ENCODE assay signal across 36 mouse cellular contexts in the genomic region with DNA sequence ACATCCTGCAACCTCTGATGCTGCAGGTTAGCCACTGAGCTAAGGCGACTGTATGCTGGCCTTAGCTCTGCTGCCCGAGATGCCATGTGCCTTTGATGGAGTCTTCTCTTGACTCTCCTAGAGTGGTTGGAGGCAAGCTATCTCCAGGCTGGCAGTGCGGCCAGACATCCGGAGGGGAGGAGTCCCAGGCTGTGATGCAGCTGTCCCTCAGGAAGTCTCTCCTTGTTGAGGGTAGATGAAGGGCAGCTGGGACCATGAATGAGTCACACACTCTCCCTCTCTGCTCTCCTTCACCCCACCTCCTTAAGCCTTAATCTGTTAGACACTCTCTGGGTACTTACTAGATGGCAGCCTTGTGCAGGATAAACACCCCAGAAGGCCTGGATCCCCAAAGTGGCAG. TPM values are rescaled to one million over a fixed set of nuclear protein-coding genes. Genes with fewer than 3 reads are reported as not detected.
A peak's percentile ranks its signal among the peaks of the same experiment; 100 is the strongest.
DNase-seq lines count a peak whose midpoint lies in the region; ATAC-seq and TF ChIP-seq lines count a peak whose summit lies in the region.
"Had no signal": no experiment of that assay in that cellular context is flagged by ENCODE, and none has a peak within 500 bp of the region (broad histone marks: within the 10 kb centered on the region; RNA-seq: fewer than 3 reads in every experiment).

No protein-coding gene starts in this region.

- H3ac ChIP-seq in C2C12 (ENCODE audit: control insufficient read depth, insufficient read length, low read depth) (no peak overlapping the region), myocyte (ENCODE audit: control insufficient read depth, insufficient read length) (no peak overlapping the region)

- H3K36me3 ChIP-seq in lung, embryonic 16.5 days (ENCODE audit: control insufficient read depth, insufficient read depth, low read length): no peaks in the 10 kb centered on the region
- H3K36me3 ChIP-seq in C2C12 (ENCODE audit: control insufficient read depth, insufficient read depth) (no peaks in the 10 kb centered on the region), myocyte (ENCODE audit: control insufficient read depth, insufficient read depth) (no peaks in the 10 kb centered on the region)
- H3K36me3 ChIP-seq in forebrain, embryonic 13.5 days (ENCODE audit: poor library complexity, severe bottlenecking): no peaks in the 10 kb centered on the region
- H3K36me3 ChIP-seq in intestine, postnatal 0 days (ENCODE audit: control insufficient read depth, insufficient read depth): no peaks in the 10 kb centered on the region
- H3K36me3 ChIP-seq: heart, embryonic 15.5 days; hindbrain, embryonic 12.5 days; intestine, embryonic 15.5 days; liver, embryonic 13.5 days; midbrain, embryonic 10.5 days; neural tube, embryonic 12.5 days had no signal

- no peak overlapping the region for H3K9ac ChIP-seq in lung, embryonic 16.5 days (ENCODE audit: low read length)
- H3K9ac ChIP-seq in forebrain, embryonic 13.5 days: no peak overlapping the region
- H3K9ac ChIP-seq in intestine, postnatal 0 days (ENCODE audit: low read depth, low read length): no peak overlapping the region
- H3K9ac ChIP-seq: forebrain, postnatal 0 days; heart, embryonic 15.5 days; hindbrain, embryonic 12.5 days; intestine, embryonic 15.5 days; liver, embryonic 13.5 days; neural tube, embryonic 12.5 days had no signal

- H3K27ac ChIP-seq in lung, embryonic 16.5 days (ENCODE audit: low read length): no peak overlapping the region
- no peak overlapping the region for H3K27ac ChIP-seq in forebrain, embryonic 13.5 days
- no peak overlapping the region for H3K27ac ChIP-seq in intestine, postnatal 0 days (ENCODE audit: low read depth, low read length)
- H3K27ac ChIP-seq: heart, embryonic 15.5 days; hindbrain, embryonic 12.5 days; hindbrain, postnatal 0 days; intestine, embryonic 15.5 days; liver, embryonic 13.5 days; midbrain, embryonic 10.5 days; neural tube, embryonic 12.5 days; stomach, postnatal 0 days had no signal

- H3K4me3 ChIP-seq in lung, embryonic 16.5 days (ENCODE audit: low read length): no peak overlapping the region
- H3K4me3 ChIP-seq in C2C12 (ENCODE audit: insufficient read depth, poor library complexity, severe bottlenecking) (no peak overlapping the region), myocyte (no peak overlapping the region)
- no peak overlapping the region for H3K4me3 ChIP-seq in forebrain, embryonic 13.5 days
- no peak overlapping the region for H3K4me3 ChIP-seq in intestine, postnatal 0 days (ENCODE audit: low read depth, low read length)
- H3K4me3 ChIP-seq: erythroblast, embryonic 14.5 days; heart, embryonic 15.5 days; hindbrain, embryonic 12.5 days; intestine, embryonic 15.5 days; liver, embryonic 13.5 days; midbrain, embryonic 10.5 days; neural tube, embryonic 12.5 days had no signal

- H3K79me2 ChIP-seq in C2C12 (ENCODE audit: control insufficient read depth, insufficient read depth) (no peaks in the 10 kb centered on the region), myocyte (ENCODE audit: control insufficient read depth, insufficient read depth) (no peaks in the 10 kb centered on the region)

- no peaks in the 10 kb centered on the region for H3K9me3 ChIP-seq in lung, embryonic 16.5 days (ENCODE audit: control insufficient read depth, low read length)
- H3K9me3 ChIP-seq in forebrain, embryonic 13.5 days (replicated peaks): no peaks in the 10 kb centered on the region
- no peaks in the 10 kb centered on the region for H3K9me3 ChIP-seq in intestine, postnatal 0 days (ENCODE audit: control insufficient read depth)
- H3K9me3 ChIP-seq: heart, embryonic 15.5 days; hindbrain, embryonic 12.5 days; intestine, embryonic 15.5 days; liver, embryonic 13.5 days; midbrain, embryonic 10.5 days; neural tube, embryonic 12.5 days had no signal

- TF ChIP-seq POLR2A in myocyte (IDR thresholded peaks at IDR 0.05; ENCODE audit: insufficient read length, low read depth): no peak

- TF ChIP-seq CTCF in C2C12 (IDR thresholded peaks at IDR 0.05; ENCODE audit: control insufficient read depth, insufficient read depth, insufficient read length): no peak
- TF ChIP-seq CTCF in intestine, postnatal 0 days (IDR thresholded peaks at IDR 0.05; ENCODE audit: low read depth): no peak

- no peaks in the 10 kb centered on the region for H3K4me1 ChIP-seq in lung, embryonic 16.5 days (replicated peaks; ENCODE audit: control insufficient read depth, insufficient read depth, low read length)
- H3K4me1 ChIP-seq in forebrain, embryonic 13.5 days: peaks cover 10% of the 10 kb centered on the region; the same call in 1 of the 2 replicates
- H3K4me1 ChIP-seq in intestine, postnatal 0 days (replicated peaks; ENCODE audit: control insufficient read depth, insufficient read depth, low read length): peaks cover under 1% of the 10 kb centered on the region; the same call in 1 of the 2 replicates
- H3K4me1 ChIP-seq: heart, embryonic 15.5 days; liver, embryonic 13.5 days; midbrain, embryonic 10.5 days had no signal

- 50% methylated on average over 4 of the region's 4 CpGs for WGBS in lung, embryonic 16.5 days
- WGBS in forebrain, embryonic 13.5 days: 79% methylated on average over 4 of the region's 4 CpGs
- WGBS in intestine, postnatal 0 days: 57% methylated on average over 4 of the region's 4 CpGs

- H3K4me2 ChIP-seq in lung, embryonic 16.5 days (ENCODE audit: low read depth, low read length): no peak overlapping the region
- H3K4me2 ChIP-seq in myocyte (ENCODE audit: low read depth): peak overlapping the region; percentile 13
- no peak overlapping the region for H3K4me2 ChIP-seq in forebrain, embryonic 13.5 days
- H3K4me2 ChIP-seq in intestine, postnatal 0 days (replicated peaks; ENCODE audit: low read depth): no peak overlapping the region
- H3K4me2 ChIP-seq: heart, embryonic 15.5 days; hindbrain, embryonic 12.5 days; intestine, embryonic 15.5 days; liver, embryonic 13.5 days; neural tube, embryonic 12.5 days had no signal

- ATAC-seq in lung, embryonic 16.5 days (ENCODE audit: low read depth): peak; percentile 34; the same call in 1 of the 2 replicates
- ATAC-seq in common myeloid progenitor, adult 5-6 weeks (replicated peaks; ENCODE audit: low read depth, poor library complexity, severe bottlenecking): peak; percentile 88
- no peak for ATAC-seq in forebrain, embryonic 13.5 days
- no peak for ATAC-seq in intestine, postnatal 0 days
- ATAC-seq: forebrain, postnatal 0 days; hindbrain, postnatal 0 days; intestine, embryonic 15.5 days; midbrain, embryonic 16.5 days; Patski had no signal

- H3K79me3 ChIP-seq in C2C12 (ENCODE audit: low read depth): no peaks in the 10 kb centered on the region

- peaks cover 2% of the 10 kb centered on the region; the same call in 1 of the 2 replicates for H3K27me3 ChIP-seq in lung, embryonic 16.5 days (ENCODE audit: control insufficient read depth, insufficient read depth, low read depth, low read length)
- no peaks in the 10 kb centered on the region for H3K27me3 ChIP-seq in C2C12 (ENCODE audit: control insufficient read depth, insufficient read depth, insufficient read length)
- no peaks in the 10 kb centered on the region for H3K27me3 ChIP-seq in myocyte (ENCODE audit: control insufficient read depth, insufficient read depth, insufficient read length)
- peaks cover 6% of the 10 kb centered on the region for H3K27me3 ChIP-seq in forebrain, embryonic 13.5 days
- peaks cover 12% of the 10 kb centered on the region; the same call in 1 of the 2 replicates for H3K27me3 ChIP-seq in intestine, postnatal 0 days (replicated peaks; ENCODE audit: control insufficient read depth, insufficient read depth, low read length)

- DNase-seq in lung, postnatal 36 days: no peak
- DNase-seq: adrenal gland, postnatal 10 days; B cell, adult 2 months; cerebellum, adult 18-20 months; cerebellum, postnatal 10 days; forebrain, postnatal 0 days; kidney, adult 8-10 months; kidney, postnatal 10 days; layer of hippocampus, postnatal 36 days; left cerebral cortex, postnatal 4 days; liver, embryonic 13.5 days; right cerebral cortex, adult 18-20 months; right cerebral cortex, postnatal 4 days; thymus, adult 18-20 months; thymus, postnatal 25 days had no signal

TF ChIP-seq in C2C12, 6 proteins besides CTCF, POLR2A, EP300 and RAD21:
- peak; percentile 75 for TF ChIP-seq MYOD1 (IDR thresholded peaks at IDR 0.05; ENCODE audit: control insufficient read depth, insufficient read length, low read depth)
- no peak for TF ChIP-seq FOSL1 (IDR thresholded peaks at IDR 0.05; ENCODE audit: insufficient read depth, low read length, poor library complexity, severe bottlenecking)

TF ChIP-seq in myocyte, 11 proteins besides CTCF, POLR2A, EP300 and RAD21:
- TF ChIP-seq CEBPB (IDR thresholded peaks at IDR 0.05; ENCODE audit: insufficient read depth, poor library complexity, severe bottlenecking): no peak
- peak; percentile 13 for TF ChIP-seq TCF3 (IDR thresholded peaks at IDR 0.05; ENCODE audit: insufficient read length, low read depth)
- TF ChIP-seq MYOG (IDR thresholded peaks at IDR 0.05; ENCODE audit: control insufficient read depth in 1 of 3, insufficient read depth in 1 of 3, insufficient read length in 2 of 3, low read depth in 2 of 3): peak; percentile 42 to 89 (median 78)
- peak; percentile 12 to 97 (median 85) for TF ChIP-seq MYOD1 (IDR thresholded peaks at IDR 0.05; ENCODE audit: control insufficient read depth in 1 of 3, insufficient read length in 2 of 3, low read depth in 2 of 3)
- no peak for TF ChIP-seq REST (IDR thresholded peaks at IDR 0.05; ENCODE audit: insufficient read depth, insufficient read length)
- TF ChIP-seq POLR2AphosphoS2 (IDR thresholded peaks at IDR 0.05; ENCODE audit: insufficient read length, low read depth): no peak
- no peak for TF ChIP-seq TCF12 (IDR thresholded peaks at IDR 0.05; ENCODE audit: insufficient read depth, poor library complexity, severe bottlenecking)

RNA-seq across cellular contexts. Expression of a gene that starts 6.0 kb away (rescaled TPM):
- polyA plus RNA-seq in lung, embryonic 16.5 days (2015; fragmentation: Nextera tagmentation; extraction: Ambion mirVana): 12.7 and 12.9 TPM in 2 replicates
- polyA plus RNA-seq in C2C12 (2012; fragmentation: generic; extraction: Trizol) (0.80 TPM), myocyte (2012; fragmentation: generic; extraction: Trizol) (1.3 TPM)
- not detected in 2 replicates for total RNA-seq in common myeloid progenitor, adult 5-6 weeks (2017)
- 0.06 TPM in 1 of 2 replicates, not detected in the other for polyA plus RNA-seq in forebrain, embryonic 13.5 days (2015; fragmentation: Nextera tagmentation; extraction: Ambion mirVana)
- polyA plus RNA-seq in intestine, postnatal 0 days (2015; fragmentation: Nextera tagmentation; extraction: Ambion mirVana): 0.63 and 0.88 TPM in 2 replicates
- total RNA-seq: gastrocnemius, adult 8-10 months had no signal
- polyA plus RNA-seq: erythroblast, embryonic 14.5 days; hindbrain, embryonic 12.5 days; liver, embryonic 13.5 days; midbrain, embryonic 10.5 days; Patski had no signal

RNA-seq across cellular contexts. Expression of a gene that starts 46.9 kb away (rescaled TPM):
- 0.44 and 0.74 TPM in 2 replicates for polyA plus RNA-seq in lung, embryonic 16.5 days (2015; fragmentation: Nextera tagmentation; extraction: Ambion mirVana)
- polyA plus RNA-seq in C2C12 (2012; fragmentation: generic; extraction: Trizol): not detected
- total RNA-seq in common myeloid progenitor, adult 5-6 weeks (2017): not detected in 2 replicates
- polyA plus RNA-seq in myocyte (2012; fragmentation: generic; extraction: Trizol): not detected
- polyA plus RNA-seq in forebrain, embryonic 13.5 days (2015; fragmentation: Nextera tagmentation; extraction: Ambion mirVana): not detected in 2 replicates
- polyA plus RNA-seq in intestine, postnatal 0 days (2015; fragmentation: Nextera tagmentation; extraction: Ambion mirVana): 0.04 TPM in 1 of 2 replicates, not detected in the other
- total RNA-seq: ES-E14; gastrocnemius, adult 8-10 months; heart, postnatal 25 days had no signal
- polyA plus RNA-seq: large intestine, adult 2 months; neural tube, embryonic 12.5 days; Patski; spleen, adult 2 months; stomach, postnatal 0 days had no signal

Comparison
In these comparisons a context has a peak if more than half of its experiments do, and no peak if none do; other contexts are left out.
1. ATAC-seq: peak in lung, embryonic 16.5 days (single experiment) and common myeloid progenitor, adult 5-6 weeks (single experiment); none in forebrain, embryonic 13.5 days (single experiment) and intestine, postnatal 0 days (single experiment).